Mouse (Mus musculus): ENCODE measurements around the gene Arfrp1. TPM values are rescaled to one million over a fixed set of nuclear protein-coding genes. Genes with fewer than 3 reads are reported as not detected.

Arfrp1 gene
- 40.8 and 63.9 TPM in 2 replicates for polyA plus RNA-seq (2012; rRNA removed; ENCODE audit: low replicate concordance)

DNA sequence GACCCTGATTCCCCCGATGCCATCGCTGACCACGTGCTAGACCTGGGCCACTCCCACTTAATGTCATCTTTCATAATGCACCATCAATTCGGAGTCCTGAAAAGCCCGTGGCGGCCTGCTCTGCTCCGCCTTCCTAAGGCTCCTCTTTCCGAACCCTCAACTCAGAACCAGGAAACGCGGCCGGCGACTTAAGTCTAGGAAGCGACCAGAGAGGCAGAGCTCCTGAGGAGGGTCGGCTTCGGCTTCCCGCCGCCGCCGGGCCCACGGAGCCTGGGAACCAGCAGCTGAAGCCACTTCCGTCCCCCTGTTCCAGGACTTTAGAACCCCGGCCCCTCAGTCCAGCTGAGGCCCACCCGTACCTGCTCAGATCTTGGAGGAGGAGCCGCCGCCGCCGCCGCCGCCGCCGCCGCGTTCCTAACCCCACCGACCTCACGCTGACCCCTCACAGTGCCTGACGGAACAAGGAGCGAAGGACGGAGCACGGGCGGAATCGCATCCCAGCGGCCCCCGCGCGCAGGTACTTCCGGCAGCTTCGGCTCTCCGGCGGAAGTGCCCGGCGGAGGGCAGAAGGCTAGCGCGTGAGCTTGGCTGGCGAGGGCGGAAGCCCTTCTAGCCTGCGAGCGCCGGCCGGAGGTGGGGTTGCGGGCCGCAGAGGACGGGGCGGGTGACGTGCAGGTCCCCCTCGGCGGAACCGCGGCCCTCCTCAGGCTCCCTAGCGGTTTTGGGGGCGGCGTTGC lies at the start of gene Arfrp1, which contains the start of gene Zgpat:
Gene Arfrp1 (minus strand): TSS at position 545 of the 737 bp plus-strand sequence.
Gene Zgpat (plus strand): TSS at position 69 of the 737 bp plus-strand sequence.

GRCm38 (mm10) chr2:181379778-181380177 lies 14.6 kb upstream of the Arfrp1 start, which contains the start of gene Lime1:
Gene Lime1 (plus strand): TSS chr2:181380078.

DNA sequence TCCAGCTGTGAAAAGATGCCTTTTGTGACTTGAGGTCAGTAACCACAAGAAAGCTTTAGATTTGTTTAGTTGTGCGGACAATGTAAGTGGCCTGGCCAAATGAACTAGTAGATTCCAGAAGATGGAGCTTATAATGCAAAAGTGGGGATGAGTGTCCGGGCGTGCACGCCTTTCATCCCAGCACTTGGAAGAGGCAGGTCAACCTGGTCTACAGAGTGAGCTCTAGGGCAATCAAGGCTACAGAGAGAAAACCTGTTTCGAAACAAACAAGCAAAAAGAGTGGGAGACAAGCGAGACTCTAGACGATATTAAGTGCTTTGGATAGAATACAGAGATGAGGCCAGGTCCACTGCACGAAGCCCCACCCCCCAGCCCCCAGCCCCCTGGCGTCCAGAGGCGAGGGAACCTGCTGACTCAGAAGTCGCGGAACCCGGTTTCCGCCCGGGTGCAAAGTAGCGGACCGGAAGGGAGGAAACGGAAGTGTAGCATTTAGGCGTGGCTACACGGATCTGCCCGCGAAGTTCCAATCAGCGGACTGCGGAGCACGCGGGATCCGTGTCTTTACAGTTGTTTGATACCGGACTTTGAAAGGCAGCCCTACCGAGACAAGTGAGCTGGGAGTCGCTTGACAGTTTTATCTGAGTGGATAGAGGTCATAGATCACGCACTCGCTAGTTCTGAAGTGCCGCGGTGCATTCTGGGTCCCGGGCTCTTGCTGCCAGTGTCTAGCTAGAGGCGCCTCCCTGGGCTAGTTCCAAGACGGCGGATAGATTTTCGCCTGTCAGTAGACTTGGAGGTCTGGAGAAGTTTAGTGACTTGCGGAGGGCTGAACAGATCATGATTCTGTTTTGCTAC lies 45.7 kb downstream of the Arfrp1 start, which contains the start of gene Rtel1:
Gene Rtel1 (plus strand): TSS at position 492 of the 855 bp plus-strand sequence.

GRCm38 (mm10) chr2:181314080-181314810 lies 51.0 kb downstream of the Arfrp1 start, which contains the start of gene Stmn3:
Gene Stmn3 (minus strand): TSS chr2:181314500.

Other genes starting within 250 kb of the Arfrp1 start
- 0.06 and 0.20 TPM in 2 replicates for gene Kcnq2, start 230.1 kb downstream of the Arfrp1 start, polyA plus RNA-seq (2012; rRNA removed; ENCODE audit: low replicate concordance)
- gene Eef1a2, start 208.4 kb downstream of the Arfrp1 start, polyA plus RNA-seq (2012; rRNA removed; ENCODE audit: low replicate concordance) = 0.54 and 1.9 TPM in 2 replicates
- 136 and 163 TPM in 2 replicates for gene Ppdpf, start 178.2 kb downstream of the Arfrp1 start, polyA plus RNA-seq (2012; rRNA removed; ENCODE audit: low replicate concordance)
- 0.03 and 0.19 TPM in 2 replicates for gene Ptk6, start 162.6 kb downstream of the Arfrp1 start, polyA plus RNA-seq (2012; rRNA removed; ENCODE audit: low replicate concordance)
- gene Srms, start 152.2 kb downstream of the Arfrp1 start, polyA plus RNA-seq (2012; rRNA removed; ENCODE audit: low replicate concordance) = 0.71 and 2.8 TPM in 2 replicates
- 0.27 and 0.50 TPM in 2 replicates for gene Fndc11, start 145.4 kb downstream of the Arfrp1 start, polyA plus RNA-seq (2012; rRNA removed; ENCODE audit: low replicate concordance)
- gene Helz2, start 123.4 kb downstream of the Arfrp1 start, polyA plus RNA-seq (2012; rRNA removed; ENCODE audit: low replicate concordance) = 34.6 and 36.2 TPM in 2 replicates
- 15.7 and 22.0 TPM in 2 replicates for gene Gmeb2, start 77.4 kb downstream of the Arfrp1 start, polyA plus RNA-seq (2012; rRNA removed; ENCODE audit: low replicate concordance)
- 0.21 and 0.95 TPM in 2 replicates for gene Stmn3, start 50.9 kb downstream of the Arfrp1 start, polyA plus RNA-seq (2012; rRNA removed; ENCODE audit: low replicate concordance)
- 48.1 and 81.8 TPM in 2 replicates for gene Rtel1, start 45.7 kb downstream of the Arfrp1 start, polyA plus RNA-seq (2012; rRNA removed; ENCODE audit: low replicate concordance)
- 34.1 and 66.0 TPM in 2 replicates for gene Zgpat, start 476 bp downstream of the Arfrp1 start, polyA plus RNA-seq (2012; rRNA removed; ENCODE audit: low replicate concordance)
- 42.7 and 88.5 TPM in 2 replicates for gene Lime1, start 14.7 kb upstream of the Arfrp1 start, polyA plus RNA-seq (2012; rRNA removed; ENCODE audit: low replicate concordance)
- gene Zbtb46, start 94.0 kb upstream of the Arfrp1 start, polyA plus RNA-seq (2012; rRNA removed; ENCODE audit: low replicate concordance) = 15.9 and 17.4 TPM in 2 replicates
- gene Abhd16b, start 127.8 kb upstream of the Arfrp1 start, polyA plus RNA-seq (2012; rRNA removed; ENCODE audit: low replicate concordance) = 0.09 TPM in 1 of 2 replicates, not detected in the other
- gene Tpd52l2, start 131.7 kb upstream of the Arfrp1 start, polyA plus RNA-seq (2012; rRNA removed; ENCODE audit: low replicate concordance) = 66.8 and 68.3 TPM in 2 replicates
- gene Dnajc5, start 155.1 kb upstream of the Arfrp1 start, polyA plus RNA-seq (2012; rRNA removed; ENCODE audit: low replicate concordance) = 84.6 and 85.6 TPM in 2 replicates
- gene Uckl1, start 219.5 kb upstream of the Arfrp1 start, polyA plus RNA-seq (2012; rRNA removed; ENCODE audit: low replicate concordance) = 127 and 167 TPM in 2 replicates
- gene Prpf6, start 226.5 kb upstream of the Arfrp1 start, polyA plus RNA-seq (2012; rRNA removed; ENCODE audit: low replicate concordance) = 19.6 and 30.6 TPM in 2 replicates
- gene Zfp512b, start 227.4 kb upstream of the Arfrp1 start, polyA plus RNA-seq (2012; rRNA removed; ENCODE audit: low replicate concordance) = 43.7 and 126 TPM in 2 replicates
- gene Samd10, start 233.8 kb upstream of the Arfrp1 start, polyA plus RNA-seq (2012; rRNA removed; ENCODE audit: low replicate concordance) = 5.7 and 18.6 TPM in 2 replicates